Mouse (Mus musculus): ENCODE results near the gene Gper1. TPM values are rescaled to one million over a fixed set of nuclear protein-coding genes. Genes with fewer than 3 reads are reported as not detected.

The Gper1 gene
- total RNA-seq, 2 experiments from 2014 or later, result 3.7 to 3.8 TPM

GRCm38 (mm10) chr5:139442962-139443361 lies 20.0 kb downstream of the Gper1 start:
- DNase-seq (ENCODE audit: low spot score in 2 of 2), result no peak

GRCm38 (mm10) chr5:139445258-139445657 lies 22.3 kb downstream of the Gper1 start:
- DNase-seq (ENCODE audit: low spot score in 2 of 2), result no peak

- peak in 1 of 2 experiments; percentile 53 for DNase-seq (ENCODE audit: low spot score in 2 of 2)
These were observed 25.1 kb downstream of the Gper1 start for GRCm38 (mm10) chr5:139448025-139448424.

GRCm38 (mm10) chr5:139449161-139449791 lies 26.3 kb downstream of the Gper1 start:
- no peak for DNase-seq (ENCODE audit: low spot score in 2 of 2)

GRCm38 (mm10) chr5:139449926-139450325 lies 27.0 kb downstream of the Gper1 start:
- peak in 1 of 2 experiments; percentile 13 for DNase-seq (ENCODE audit: low spot score in 2 of 2)

GRCm38 (mm10) chr5:139453031-139453430 lies 30.1 kb downstream of the Gper1 start:
- no peak for DNase-seq (ENCODE audit: low spot score in 2 of 2)

GRCm38 (mm10) chr5:139455166-139455565 lies 32.2 kb downstream of the Gper1 start:
- no peak for DNase-seq (ENCODE audit: low spot score in 2 of 2)

- no peak for DNase-seq (ENCODE audit: low spot score in 2 of 2)
These were observed 34.3 kb downstream of the Gper1 start for GRCm38 (mm10) chr5:139457241-139457640.

- no peak for DNase-seq (ENCODE audit: low spot score in 2 of 2)
These were observed 37.0 kb downstream of the Gper1 start for GRCm38 (mm10) chr5:139459938-139460337.

- peak; percentile 100 for DNase-seq (ENCODE audit: low spot score in 2 of 2)
These were observed 37.6 kb downstream of the Gper1 start, which contains the start of gene 3110082I17Rik for GRCm38 (mm10) chr5:139460384-139461067. Gene 3110082I17Rik (minus strand): TSS chr5:139460527.

GRCm38 (mm10) chr5:139464874-139465273 lies 41.9 kb downstream of the Gper1 start:
- DNase-seq (ENCODE audit: low spot score in 2 of 2), result no peak

GRCm38 (mm10) chr5:139466373-139466772 lies 43.4 kb downstream of the Gper1 start:
- DNase-seq (ENCODE audit: low spot score in 2 of 2), result no peak

- no peak for DNase-seq (ENCODE audit: low spot score in 2 of 2)
These were observed 43.9 kb downstream of the Gper1 start for GRCm38 (mm10) chr5:139466801-139467200.

GRCm38 (mm10) chr5:139467998-139468397 lies 45.0 kb downstream of the Gper1 start:
- DNase-seq (ENCODE audit: low spot score in 2 of 2), result peak; percentile 49 to 61

GRCm38 (mm10) chr5:139474741-139475140 lies 51.8 kb downstream of the Gper1 start:
- DNase-seq (ENCODE audit: low spot score in 2 of 2), result no peak

Other genes starting within 250 kb of the Gper1 start
- gene Sun1, start 222.5 kb upstream of the Gper1 start, total RNA-seq (2021), result 10 to 100 TPM; 66.0 to 77.0 TPM
- gene Get4, start 170.8 kb upstream of the Gper1 start, total RNA-seq (2021), result 10 to 100 TPM; 51.7 to 60.2 TPM
- 100 to 1,000 TPM; 255 to 270 TPM for gene Adap1, start 97.5 kb upstream of the Gper1 start, total RNA-seq (2021)
- 10 to 100 TPM; 74.9 to 79.5 TPM for gene Cox19, start 71.7 kb upstream of the Gper1 start, total RNA-seq (2021)
- not detected for gene Cyp2w1, start 70.5 kb upstream of the Gper1 start, total RNA-seq (2021)
- gene Gpr146, start 45.5 kb upstream of the Gper1 start, total RNA-seq (2021), result 1 to 10 TPM; 6.8 to 7.8 TPM
- gene C130050O18Rik, start 17.9 kb upstream of the Gper1 start, total RNA-seq (2021), result under 1 TPM; 0.22 to 0.32 TPM
- 10 to 100 TPM; 19.3 to 21.0 TPM for gene 3110082I17Rik, start 37.4 kb downstream of the Gper1 start, total RNA-seq (2021)
- gene Zfand2a, start 61.4 kb downstream of the Gper1 start, total RNA-seq (2021), result 10 to 100 TPM; 78.9 to 81.7 TPM
- under 1 TPM in 1 of 2 experiments, not detected in 1; 0.13 TPM for gene Uncx, start 120.3 kb downstream of the Gper1 start, total RNA-seq (2021)

All from layer of hippocampus, postnatal 10 days (tissue).